Mouse (Mus musculus) spleen, postnatal 4 days (tissue): ENCODE results near the gene Cyp3a59.
"Not testable (repeated sequence)": the region's sequence is repeated elsewhere in the genome, so short reads cannot be mapped to it uniquely, and the experiment has no call there.

ENCODE experiments used
- DNase-seq, 2 experiments: peaks; one replicate each; pipeline ENCODE4 v3.0.0; 2022; ENCODE audit warnings: low spot score in 2 of 2

The Cyp3a59 gene

DNA sequence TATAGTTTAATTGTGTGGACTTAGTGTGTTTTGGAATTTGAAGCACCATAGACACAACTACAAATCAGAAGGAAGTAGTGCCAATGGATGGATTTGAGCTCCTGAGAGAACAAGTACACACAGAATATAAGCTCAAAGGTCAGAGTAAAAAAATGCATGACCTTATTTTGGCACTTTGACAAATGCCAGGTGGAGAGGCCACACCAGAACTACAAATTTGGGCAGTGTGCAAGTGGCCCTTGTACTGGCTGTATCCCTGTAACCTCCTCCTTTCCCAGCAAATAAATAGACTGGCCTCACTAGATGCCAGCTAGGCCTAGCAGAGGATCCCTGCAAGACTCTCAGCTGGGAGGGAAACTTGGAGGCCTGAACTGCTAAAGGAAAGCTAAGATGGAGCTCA, at the start of gene Cyp3a59:
Gene Cyp3a59 (plus strand): TSS at position 313 of the 400 bp plus-strand sequence.
- DNase-seq, result not testable (repeated sequence)

DNA sequence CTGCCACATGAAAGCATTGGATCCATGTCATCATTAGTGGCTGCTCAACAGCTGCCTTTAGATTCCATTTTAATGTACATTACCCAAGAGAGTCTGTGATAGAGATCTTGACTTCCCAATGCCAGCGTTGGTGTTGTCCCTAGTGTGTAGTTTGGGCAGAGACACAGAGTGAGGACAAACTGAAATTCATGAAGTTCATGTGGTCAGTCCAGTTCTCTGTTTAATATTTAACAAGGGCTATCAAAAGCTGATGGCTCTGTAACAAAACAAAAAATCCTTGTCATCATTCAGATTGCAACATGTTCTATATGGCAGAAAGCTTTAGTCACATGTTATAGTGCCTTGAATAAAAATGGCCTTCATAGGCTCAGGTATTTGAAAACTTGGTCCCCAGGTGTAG, 9.0 kb upstream of the Cyp3a59 start:
- DNase-seq, result no peak

- DNase-seq, result peak in 1 of 2 experiments; percentile 49
These were observed 68.8 kb downstream of the Cyp3a59 start for GRCm38 (mm10) chr5:146147903-146148302.

DNA sequence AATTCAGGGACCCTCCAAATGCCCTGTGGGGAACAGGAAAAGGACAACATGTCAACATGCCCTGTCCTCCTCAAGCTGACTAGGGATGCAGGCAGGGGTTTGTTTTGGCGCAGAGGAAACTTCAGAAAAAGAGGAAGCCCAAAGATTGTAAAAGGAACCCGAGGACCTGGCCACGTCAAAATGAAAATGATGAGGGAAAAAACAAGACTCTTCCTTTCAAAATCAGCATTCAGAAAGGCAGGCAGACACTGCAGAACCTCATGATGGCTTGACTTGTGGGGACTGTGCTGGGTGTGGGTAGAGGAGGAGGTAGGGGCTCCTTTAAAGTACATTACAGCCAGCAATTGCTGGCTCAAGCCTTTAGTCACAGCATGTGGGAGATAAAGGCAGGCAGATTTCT, 71.4 kb downstream of the Cyp3a59 start:
- DNase-seq, result peak in 1 of 2 experiments; percentile 29

GRCm38 (mm10) chr5:146158326-146158725, 79.3 kb downstream of the Cyp3a59 start:
- peak in 1 of 2 experiments; percentile 57 for DNase-seq

DNA sequence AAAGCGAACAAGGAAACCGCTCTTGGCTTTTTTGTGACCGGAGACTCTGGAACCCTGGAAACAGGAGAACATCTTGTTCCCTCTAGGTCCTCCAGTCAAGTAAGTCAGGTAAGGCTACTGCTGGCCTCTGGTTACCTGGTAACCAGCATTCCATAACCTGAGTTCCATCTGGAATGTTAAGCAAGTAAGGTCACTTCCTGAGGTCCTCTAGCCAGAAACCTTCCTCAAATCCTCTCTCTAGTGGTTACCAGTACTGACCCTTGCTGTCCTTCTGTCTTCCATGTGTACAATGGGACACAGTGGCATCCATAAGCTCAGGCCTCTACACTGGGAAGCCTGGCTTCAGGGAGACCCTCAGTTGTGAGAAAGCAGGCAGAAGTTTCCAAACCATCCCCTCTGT, 81.4 kb downstream of the Cyp3a59 start, which contains the start of gene Gm5565:
Gene Gm5565 (minus strand): TSS at position 101 of the 400 bp plus-strand sequence.
- DNase-seq, result peak in 1 of 2 experiments; percentile 31
